Mouse (Mus musculus) liver, embryonic 11.5 days (tissue): ENCODE data around the gene Rps27a. TPM values are rescaled to one million over a fixed set of nuclear protein-coding genes. Genes with fewer than 3 reads are reported as not detected.

Experiments
- ATAC-seq: fragments of 200-750 bp; cut with Nextera tagmentation; replicated peaks from 2 replicates; pipeline ENCODE4 v1.8.0; 2017; ENCODE audit warnings: moderate number of reproducible peaks, mild to moderate bottlenecking, moderate TSS enrichment, moderate library complexity; ENCODE audit not compliant: low FRiP score
- DNase-seq: peaks from one replicate; pipeline ENCODE4 v3.0.0-alpha.2; 2017; ENCODE audit warnings: low spot score
- H3K27ac ChIP-seq: fragments of 300-500 bp; sonication (generic); 2 replicates; pipeline ENCODE4 v1.5.1; 2014; ENCODE audit warnings: mild to moderate bottlenecking, low read depth, low read length, control low read depth
- H3K27me3 ChIP-seq: fragments of 300-500 bp; sonication (generic); replicated peaks from 2 replicates; pipeline ENCODE4 v1.6.1; 2014; ENCODE audit warnings: low read length, mixed read lengths; ENCODE audit not compliant: control insufficient read depth, insufficient read depth
- H3K36me3 ChIP-seq: fragments of 300-500 bp; sonication (generic); 2 replicates; pipeline ENCODE4 v1.6.1; 2014; ENCODE audit warnings: mild to moderate bottlenecking, low read length, moderate library complexity, mixed read lengths; ENCODE audit not compliant: control insufficient read depth, insufficient read depth
- H3K4me1 ChIP-seq: fragments of 300-500 bp; sonication (generic); replicated peaks from 2 replicates; pipeline ENCODE4 v1.6.1; 2014; ENCODE audit warnings: low read length, mixed read lengths; ENCODE audit not compliant: control insufficient read depth, insufficient read depth
- H3K4me2 ChIP-seq: fragments of 300-500 bp; sonication (generic); 2 replicates; pipeline ENCODE4 v1.6.1; 2014; ENCODE audit warnings: mild to moderate bottlenecking, control low read depth, moderate library complexity
- H3K4me3 ChIP-seq: fragments of 300-500 bp; sonication (generic); 2 replicates; pipeline ENCODE4 v1.5.1; 2014; ENCODE audit warnings: low read depth, low read length, control low read depth
- H3K9ac ChIP-seq: fragments of 300-500 bp; sonication (generic); 2 replicates; pipeline ENCODE4 v1.6.1; 2014; ENCODE audit warnings: low read depth, low read length, control low read depth
- H3K9me3 ChIP-seq: fragments of 300-500 bp; sonication (generic); 2 replicates; pipeline ENCODE4 v1.6.1; 2016; ENCODE audit warnings: low read length, inconsistent platforms, mixed read lengths; ENCODE audit not compliant: control insufficient read depth
- WGBS: fragments of 180-500 bp; shearing (Covaris S2); extraction: QIAGEN DNeasy Blood & Tissue Kit; methylation state at CpG from one replicate; pipeline ENCODE4 v1.1.7; 2014; 5-methylcytosine and 5-hydroxymethylcytosine counted together
- polyA plus RNA-seq: library from polyadenylated mRNA; unstranded; fragments of >200 nt; fragmentation: Nextera tagmentation; extraction: Ambion mirVana; gene quantifications from 2 replicates; pipeline ENCODE4 v1.2.1, GENCODE M21; 2014

Rps27a gene
- polyA plus RNA-seq, 1 experiment from 2014 or later = 1,526 TPM

DNA sequence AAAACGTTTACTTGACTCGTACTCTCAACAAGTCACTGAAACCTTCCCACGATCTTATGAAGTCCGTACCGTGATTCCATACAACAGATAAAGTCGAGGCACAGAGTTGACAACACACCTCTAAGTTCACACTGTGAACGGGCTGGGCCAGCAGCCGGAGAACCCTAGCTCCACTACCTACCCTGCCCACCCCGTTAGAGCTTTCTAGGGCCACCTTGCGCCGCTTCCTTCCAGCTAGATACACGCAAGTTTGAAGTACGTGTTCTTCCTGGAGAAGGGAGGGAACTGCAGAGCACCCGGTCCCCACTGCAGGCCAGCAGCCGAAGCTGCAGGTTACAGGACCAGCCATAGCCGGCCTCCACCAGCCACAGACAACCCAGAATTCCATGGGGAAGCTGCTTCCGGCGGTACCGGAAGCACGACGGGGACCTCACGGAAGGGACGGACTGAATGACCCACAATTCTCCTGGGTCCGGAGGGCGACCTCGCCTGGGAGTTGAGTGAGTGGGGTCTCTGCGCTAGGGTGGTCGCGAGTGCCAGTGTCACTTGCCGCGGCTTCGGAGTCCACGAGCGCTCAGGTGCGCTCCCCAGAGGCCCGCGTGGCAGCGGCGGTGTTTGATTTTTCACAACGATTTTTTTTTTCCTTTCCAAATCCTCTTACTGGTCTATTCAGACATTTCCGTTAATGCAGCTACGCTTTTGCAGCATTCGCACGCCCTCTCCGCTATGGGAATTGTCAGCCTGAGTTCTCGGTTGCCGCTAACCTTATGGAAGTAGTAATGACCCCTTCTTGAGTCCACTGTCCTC is 21.7 kb downstream of the Rps27a start, which contains the start of gene Mtif2:
TSS of gene Mtif2 (plus strand) at position 421 of the 807 bp plus-strand sequence.
- H3K27ac ChIP-seq = peak within 1 kb of the TSS; percentile 84
- H3K9me3 ChIP-seq = no peaks in the 10 kb centered on the region
- H3K27me3 ChIP-seq = no peaks in the 10 kb centered on the region
- no peaks in the 10 kb centered on the region for H3K36me3 ChIP-seq
- peak within 1 kb of the TSS; percentile 78 for H3K4me2 ChIP-seq
- peak within 1 kb of the TSS; percentile 84 for H3K9ac ChIP-seq
- H3K4me1 ChIP-seq = peaks cover 6% of the 10 kb centered on the region
- DNase-seq (peak; percentile 91), ATAC-seq (peak; percentile 97)
- peak within 1 kb of the TSS; percentile 84 for H3K4me3 ChIP-seq
- 2% methylated on average over 47 of the region's 47 CpGs for WGBS

DNA sequence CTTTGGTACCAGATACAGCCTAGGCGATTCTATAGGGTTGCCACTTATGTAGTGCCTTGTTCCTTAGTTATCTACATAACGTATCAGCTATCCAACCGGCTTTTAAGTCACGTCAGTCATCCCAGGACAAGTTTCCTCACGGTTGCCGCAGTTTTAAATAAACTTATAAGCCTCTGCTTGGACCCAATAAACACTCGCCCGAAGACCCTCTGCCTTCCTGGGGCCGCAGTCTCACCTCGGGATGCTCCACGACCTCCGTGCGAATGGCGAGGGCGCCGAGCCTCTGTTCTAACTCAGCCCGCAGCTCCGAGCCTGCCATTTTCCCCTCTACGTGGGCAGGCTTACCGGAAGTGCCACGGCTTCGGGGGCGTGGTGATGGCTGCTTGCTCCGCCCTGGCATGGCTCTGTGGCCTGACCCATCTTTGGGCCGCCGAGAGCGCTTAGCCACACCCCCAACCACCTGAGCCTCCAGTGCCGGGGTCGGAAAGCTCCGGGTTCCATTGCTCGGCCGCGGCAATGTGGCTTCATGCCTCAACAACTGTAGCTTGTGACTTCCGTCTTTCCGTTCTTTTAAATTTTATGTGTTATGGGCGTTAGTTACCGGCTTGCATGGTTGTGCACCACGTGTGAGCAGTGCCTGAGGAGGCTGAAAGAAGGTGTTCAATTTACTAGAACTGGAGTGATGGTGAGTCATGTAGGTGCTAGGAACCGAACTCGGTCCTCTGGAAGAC is 33.1 kb downstream of the Rps27a start, which contains the start of gene Prorsd1:
TSS of gene Prorsd1 (minus strand) at position 352 of the 731 bp plus-strand sequence.
- 2% methylated on average over 40 of the region's 40 CpGs for WGBS
- H3K27ac ChIP-seq = peak within 1 kb of the TSS; percentile 71

DNA sequence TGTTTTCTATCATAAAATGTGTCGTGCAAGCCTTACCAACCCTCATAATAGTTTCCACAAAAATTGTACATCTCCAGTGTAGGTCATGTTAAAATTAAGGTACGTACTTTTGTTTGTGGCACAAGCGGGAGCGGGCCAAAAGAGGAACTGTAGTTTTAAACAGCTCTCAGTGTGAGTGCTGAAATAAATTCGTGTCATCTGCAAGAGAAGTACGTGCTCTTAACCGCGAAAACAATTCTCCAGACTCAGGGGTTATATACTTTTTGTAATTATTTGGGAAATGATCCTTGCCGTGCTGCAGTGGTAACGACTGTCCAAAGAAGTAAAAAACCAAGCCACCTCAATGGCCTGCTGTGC is 33.6 kb downstream of the Rps27a start:
- Histone ChIP-seq H3K27me3 (no peaks in the 10 kb centered on the region), H3K9ac (peak overlapping the region; percentile 86), H3K9me3 (no peaks in the 10 kb centered on the region), H3K4me3 (peak overlapping the region; percentile 74), H3K4me2 (peak overlapping the region; percentile 67), H3K36me3 (peaks cover 4% of the 10 kb centered on the region; the same call in 1 of the 2 replicates), H3K4me1 (peaks cover 5% of the 10 kb centered on the region; the same call in 1 of the 2 replicates), H3K27ac (peak overlapping the region; percentile 71)
- ATAC-seq (0 out of 2 replicates have a peak, but pooled peaks have one; percentile 0), DNase-seq (no peak)
- 12% methylated on average over 10 of the region's 10 CpGs for WGBS

More for the DNA sequence above, 33.1 kb downstream of the Rps27a start, which contains the start of gene Prorsd1:
- Histone ChIP-seq H3K4me3 (peak within 1 kb of the TSS; percentile 74), H3K9ac (peak within 1 kb of the TSS; percentile 86), H3K9me3 (no peaks in the 10 kb centered on the region), H3K4me1 (peaks cover 5% of the 10 kb centered on the region; the same call in 1 of the 2 replicates), H3K4me2 (peak within 1 kb of the TSS; percentile 67), H3K27me3 (no peaks in the 10 kb centered on the region), H3K36me3 (peaks cover 4% of the 10 kb centered on the region; the same call in 1 of the 2 replicates)
- ATAC-seq (peak; percentile 99), DNase-seq (peak; percentile 93)

DNA sequence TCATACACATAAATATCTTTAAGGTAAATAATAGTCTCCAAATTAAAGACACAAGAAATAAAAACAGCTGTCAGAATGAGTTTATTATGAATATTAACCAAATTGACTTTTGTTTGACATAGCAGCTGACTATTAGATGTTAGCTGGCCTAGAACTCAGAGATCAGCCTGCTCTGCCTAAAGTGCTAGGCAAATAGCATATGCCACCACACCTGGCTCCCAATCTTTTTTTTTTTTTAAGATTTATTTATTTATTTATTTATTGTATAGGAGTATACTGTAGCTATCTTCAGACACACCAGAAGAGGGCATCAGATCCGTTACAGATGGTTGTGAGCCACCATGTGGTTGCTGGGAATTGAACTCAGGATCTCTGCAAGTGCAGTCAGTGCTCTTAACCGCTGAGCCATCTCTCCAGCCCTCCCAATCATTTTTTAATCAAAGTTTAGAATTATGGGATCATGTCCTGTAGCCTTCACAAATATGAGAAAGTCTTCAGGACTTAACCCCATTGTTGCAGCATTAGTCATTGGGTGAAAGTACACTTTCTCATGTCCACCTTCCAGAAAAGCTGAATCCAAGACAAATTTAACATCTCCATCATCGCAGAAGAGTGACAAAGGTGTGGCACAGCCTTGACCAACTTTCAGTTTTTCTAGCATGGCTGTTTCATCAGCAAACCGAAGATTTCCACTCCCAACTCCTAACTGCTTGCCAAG is 34.9 kb downstream of the Rps27a start:
- no peak for DNase-seq
- WGBS = 87% methylated on average over 4 of the region's 4 CpGs

DNA sequence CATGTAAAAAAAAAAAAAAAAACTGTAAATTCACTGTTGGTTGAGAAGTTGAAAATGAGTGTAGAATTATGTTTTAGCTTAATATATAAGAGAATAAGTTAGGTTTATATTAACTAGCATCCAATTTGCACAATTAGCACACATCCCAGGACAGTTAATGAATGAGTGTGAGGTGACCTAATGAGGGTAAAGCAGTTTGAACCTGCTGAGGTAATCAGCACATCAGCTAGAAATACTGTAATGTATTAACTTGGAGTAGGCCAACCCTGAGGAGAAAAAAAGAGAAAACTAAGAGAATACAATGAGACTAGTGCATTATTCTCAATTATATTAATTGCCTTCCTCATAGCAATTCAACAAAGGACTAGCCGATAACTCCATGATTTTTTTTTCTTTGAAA is 38.5 kb downstream of the Rps27a start:
- Histone ChIP-seq H3K27me3 (no peaks in the 10 kb centered on the region), H3K4me2 (no peak overlapping the region), H3K9ac (no peak overlapping the region), H3K9me3 (no peaks in the 10 kb centered on the region), H3K27ac (no peak overlapping the region), H3K4me3 (no peak overlapping the region), H3K4me1 (peaks cover 10% of the 10 kb centered on the region), H3K36me3 (peaks cover 4% of the 10 kb centered on the region; the same call in 1 of the 2 replicates)
- 94% methylated on average over 1 of the region's 1 CpGs for WGBS
- no peak for DNase-seq
- ATAC-seq = no peak

More for the DNA sequence above, 34.9 kb downstream of the Rps27a start:
- H3K4me3 ChIP-seq = no peak overlapping the region
- no peaks in the 10 kb centered on the region for H3K27me3 ChIP-seq
- no peak for ATAC-seq
- H3K36me3 ChIP-seq = peaks cover 4% of the 10 kb centered on the region; the same call in 1 of the 2 replicates
- H3K9me3 ChIP-seq = no peaks in the 10 kb centered on the region
- H3K27ac ChIP-seq = no peak overlapping the region
- H3K4me1 ChIP-seq = peaks cover 5% of the 10 kb centered on the region; the same call in 1 of the 2 replicates
- no peak overlapping the region for H3K9ac ChIP-seq
- no peak overlapping the region for H3K4me2 ChIP-seq

DNA sequence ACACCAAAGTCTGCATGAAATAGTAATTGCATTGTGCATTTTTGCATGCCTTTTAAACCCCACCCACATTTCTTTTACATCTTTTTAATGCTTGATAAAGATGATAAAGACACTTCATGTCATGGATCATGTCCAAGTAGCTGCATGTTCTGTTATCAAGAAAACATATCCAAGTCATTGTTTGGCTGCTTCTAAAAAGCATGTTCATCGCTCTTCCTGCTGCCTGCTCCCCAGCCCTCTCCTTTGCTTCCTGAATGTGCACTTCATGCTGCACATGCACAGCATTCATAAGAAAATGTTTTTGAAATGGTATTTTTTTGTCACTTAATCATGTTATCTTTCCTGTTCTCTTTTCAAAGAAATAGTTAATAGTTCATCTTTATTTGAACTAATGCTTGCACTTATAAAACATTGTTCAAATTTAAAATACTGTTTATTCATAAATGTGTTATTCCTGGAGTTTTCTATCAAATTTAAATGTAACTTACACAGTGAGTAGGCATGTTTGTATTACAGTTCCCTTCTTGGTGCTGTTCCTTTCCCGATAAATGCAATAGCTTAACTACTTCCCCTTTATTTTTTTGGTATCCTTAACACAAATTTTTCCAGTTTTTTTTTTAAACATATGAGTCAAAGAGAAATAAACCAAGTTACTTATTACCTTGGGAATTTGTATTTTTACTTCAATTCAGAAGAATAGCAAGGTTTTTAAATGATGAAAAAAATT is 42.8 kb downstream of the Rps27a start:
- Histone ChIP-seq H3K4me3 (no peak overlapping the region), H3K9me3 (no peaks in the 10 kb centered on the region), H3K4me1 (peaks cover 9% of the 10 kb centered on the region), H3K36me3 (no peaks in the 10 kb centered on the region; the same call in 1 of the 2 replicates), H3K4me2 (no peak overlapping the region; the same call in 1 of the 2 replicates), H3K27me3 (no peaks in the 10 kb centered on the region), H3K27ac (peak overlapping the region; percentile 70; the same call in 1 of the 2 replicates), H3K9ac (no peak overlapping the region)
- DNase-seq = no peak
- ATAC-seq = peak; percentile 43
- WGBS = 75% methylated on average over 2 of the region's 2 CpGs

DNA sequence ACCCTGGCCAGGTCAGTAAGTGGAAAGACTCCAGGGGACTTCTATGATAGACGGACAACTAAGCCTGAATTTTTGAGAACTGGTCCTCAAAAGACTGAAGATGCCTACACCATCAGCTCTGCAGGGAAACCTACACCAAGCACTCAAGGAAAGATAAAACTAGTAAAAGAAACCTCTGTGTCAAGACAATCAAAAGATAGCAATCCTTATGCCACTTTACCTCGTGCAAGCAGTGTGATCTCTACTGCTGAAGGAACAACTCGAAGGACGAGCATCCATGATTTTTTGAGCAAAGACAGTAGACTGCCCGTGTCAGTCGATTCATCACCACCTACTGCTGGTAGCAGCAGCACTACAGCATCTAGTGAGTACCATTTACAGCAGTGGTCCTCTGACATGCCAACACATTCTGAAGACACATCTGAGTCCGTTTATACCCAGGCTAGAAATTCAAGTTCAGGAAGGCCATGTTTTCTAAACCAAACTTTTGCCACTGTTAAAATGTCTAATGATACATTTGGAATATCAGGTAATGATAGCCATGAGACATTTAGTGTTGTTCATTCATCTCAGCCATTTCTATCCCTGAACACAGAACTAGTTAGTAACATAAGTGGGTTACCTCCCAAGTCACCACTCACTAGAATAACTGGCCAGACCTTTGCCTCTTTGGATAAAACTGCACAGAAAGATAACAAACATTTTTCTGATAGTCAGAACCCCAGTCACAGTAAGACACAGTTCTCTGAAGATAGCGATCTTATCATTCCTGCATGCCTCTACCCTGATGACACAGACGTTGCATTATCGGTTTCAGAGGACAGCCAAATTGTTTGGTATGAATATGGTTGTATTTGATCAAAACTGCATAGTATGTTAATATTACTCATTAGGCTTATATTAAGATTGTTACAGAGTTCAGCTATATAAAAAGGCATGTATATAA is 43.7 kb downstream of the Rps27a start:
- Histone ChIP-seq H3K4me2 (no peak overlapping the region; the same call in 1 of the 2 replicates), H3K36me3 (no peaks in the 10 kb centered on the region; the same call in 1 of the 2 replicates), H3K4me3 (no peak overlapping the region), H3K9me3 (no peaks in the 10 kb centered on the region), H3K27me3 (no peaks in the 10 kb centered on the region), H3K9ac (no peak overlapping the region), H3K4me1 (peaks cover 9% of the 10 kb centered on the region), H3K27ac (no peak overlapping the region; the same call in 1 of the 2 replicates)
- ATAC-seq (peak; percentile 93), DNase-seq (no peak)
- 72% methylated on average over 10 of the region's 10 CpGs for WGBS
